Mouse (Mus musculus): Measurements from ENCODE around the gene Tuba1b. TPM values are rescaled to one million over a fixed set of nuclear protein-coding genes. Genes with fewer than 3 reads are reported as not detected.
A peak's percentile ranks its signal among the peaks of the same experiment; 100 is the strongest.

Tuba1b gene
- polyA plus RNA-seq, 2 experiments: 1,211 to 1,442 TPM

GRCm38 (mm10) chr15:98891198-98891742, 43.1 kb downstream of the Tuba1b start:
- ATAC-seq (ENCODE audit: insufficient read depth) (peak; percentile 19; the same call in 1 of the 2 replicates), DNase-seq (ENCODE audit: low read depth in 3 of 3, low spot score in 3 of 3) (no peak)
- WGBS (ENCODE audit: insufficient replicate concordance): 21% methylated on average over 19 of the region's 19 CpGs
- peak overlapping the region in 1 of 2 experiments; percentile 17; a peak in 1 of 4 replicates for H3K4me3 ChIP-seq (ENCODE audit: insufficient read depth in 1 of 2, low read depth in 2 of 2, low read length in 2 of 2)
- no peaks in the 10 kb centered on the region for H3K36me3 ChIP-seq (replicated peaks; ENCODE audit: control insufficient read depth, insufficient read depth, low read depth)
- H3K4me1 ChIP-seq (replicated peaks; ENCODE audit: control insufficient read depth in 2 of 2, insufficient read depth in 2 of 2, low read length in 1 of 2): peaks cover 6 to 17% of the 10 kb centered on the region in 2 experiments; a peak in 3 of 4 replicates
- peak overlapping the region; percentile 47 for H3K4me2 ChIP-seq (ENCODE audit: low read depth)
- no peak overlapping the region for H3K9ac ChIP-seq (replicated peaks)
- peaks cover 36% of the 10 kb centered on the region for H3K27me3 ChIP-seq (ENCODE audit: control insufficient read depth, insufficient read depth, low read length)
- no peak for TF ChIP-seq CTCF (IDR thresholded peaks at IDR 0.05; ENCODE audit: low read depth)
- no peak for TF ChIP-seq EP300 (IDR thresholded peaks at IDR 0.05; ENCODE audit: low read depth)
- H3K9me3 ChIP-seq (ENCODE audit: control insufficient read depth, low read length): no peaks in the 10 kb centered on the region
- H3K27ac ChIP-seq: no peak overlapping the region

DNA sequence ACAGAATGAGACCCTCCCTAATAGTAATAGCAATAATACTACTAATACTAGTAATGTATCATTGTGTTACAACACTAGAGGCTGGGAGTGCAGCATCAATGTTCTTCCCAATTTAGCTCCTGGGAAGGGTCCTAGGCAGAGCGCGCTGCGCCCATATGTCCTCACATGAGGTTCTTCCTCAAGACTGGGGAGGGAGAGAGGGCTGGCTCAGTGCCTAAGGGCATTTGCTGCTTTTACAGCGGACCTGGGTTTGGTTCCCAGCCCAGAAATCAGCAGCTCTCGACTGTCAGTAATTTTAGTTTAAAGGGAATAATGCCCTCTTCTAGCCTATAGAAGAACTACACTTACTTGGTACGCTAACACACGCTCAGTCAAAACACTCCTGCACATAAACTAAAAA, 46.8 kb downstream of the Tuba1b start:
- Histone ChIP-seq H3K4me2 (ENCODE audit: low read depth) (no peak overlapping the region), H3K4me1 (replicated peaks; ENCODE audit: control insufficient read depth in 2 of 2, insufficient read depth in 2 of 2, low read length in 1 of 2) (peaks cover 2 to 13% of the 10 kb centered on the region in 2 experiments; a peak in 3 of 4 replicates), H3K27me3 (ENCODE audit: control insufficient read depth, insufficient read depth, low read length) (no peaks in the 10 kb centered on the region; the same call in 1 of the 2 replicates), H3K36me3 (replicated peaks; ENCODE audit: control insufficient read depth, insufficient read depth, low read depth) (no peaks in the 10 kb centered on the region), H3K9ac (replicated peaks) (no peak overlapping the region), H3K27ac (no peak overlapping the region), H3K4me3 (ENCODE audit: insufficient read depth in 1 of 2, low read depth in 2 of 2, low read length in 2 of 2) (no peak overlapping the region), H3K9me3 (ENCODE audit: control insufficient read depth, low read length) (no peaks in the 10 kb centered on the region)
- 73% methylated on average over 7 of the region's 7 CpGs for WGBS (ENCODE audit: insufficient replicate concordance)
- ATAC-seq (ENCODE audit: insufficient read depth) (no peak), DNase-seq (ENCODE audit: low read depth in 3 of 3, low spot score in 3 of 3) (no peak)
- TF ChIP-seq CTCF (IDR thresholded peaks at IDR 0.05; ENCODE audit: low read depth) (no peak), EP300 (IDR thresholded peaks at IDR 0.05; ENCODE audit: low read depth) (no peak)

- H3K4me2 ChIP-seq (ENCODE audit: low read depth): no peak overlapping the region
- peaks cover 5 to 11% of the 10 kb centered on the region in 2 experiments for H3K4me1 ChIP-seq (replicated peaks; ENCODE audit: control insufficient read depth in 2 of 2, insufficient read depth in 2 of 2, low read length in 1 of 2)
- TF ChIP-seq EP300 (IDR thresholded peaks at IDR 0.05; ENCODE audit: low read depth): no peak
- no peak for TF ChIP-seq CTCF (IDR thresholded peaks at IDR 0.05; ENCODE audit: low read depth)
- H3K4me3 ChIP-seq (ENCODE audit: insufficient read depth in 1 of 2, low read depth in 2 of 2, low read length in 2 of 2): no peak overlapping the region
- no peak overlapping the region for H3K9ac ChIP-seq (replicated peaks)
- WGBS (ENCODE audit: insufficient replicate concordance): 56% methylated on average over 8 of the region's 8 CpGs
- no peak for ATAC-seq (ENCODE audit: insufficient read depth)
- H3K27me3 ChIP-seq (ENCODE audit: control insufficient read depth, insufficient read depth, low read length): no peaks in the 10 kb centered on the region; the same call in 1 of the 2 replicates
- no peaks in the 10 kb centered on the region for H3K9me3 ChIP-seq (ENCODE audit: control insufficient read depth, low read length)
- H3K36me3 ChIP-seq (replicated peaks; ENCODE audit: control insufficient read depth, insufficient read depth, low read depth): no peaks in the 10 kb centered on the region
- H3K27ac ChIP-seq: no peak overlapping the region
- DNase-seq (ENCODE audit: low read depth in 3 of 3, low spot score in 3 of 3): no peak
These were observed 47.5 kb downstream of the Tuba1b start for GRCm38 (mm10) chr15:98886667-98887387.

- DNase-seq (ENCODE audit: low read depth in 3 of 3, low spot score in 3 of 3) (no peak), ATAC-seq (ENCODE audit: insufficient read depth) (no peak)
- TF ChIP-seq CTCF (IDR thresholded peaks at IDR 0.05; ENCODE audit: low read depth): no peak
- TF ChIP-seq EP300 (IDR thresholded peaks at IDR 0.05; ENCODE audit: low read depth): no peak
- Histone ChIP-seq H3K27me3 (ENCODE audit: control insufficient read depth, insufficient read depth, low read length) (no peaks in the 10 kb centered on the region), H3K27ac (no peak overlapping the region), H3K4me1 (replicated peaks; ENCODE audit: control insufficient read depth in 2 of 2, insufficient read depth in 2 of 2, low read length in 1 of 2) (peaks cover 11 to 15% of the 10 kb centered on the region in 2 experiments), H3K4me3 (ENCODE audit: insufficient read depth in 1 of 2, low read depth in 2 of 2, low read length in 2 of 2) (no peak overlapping the region), H3K9me3 (ENCODE audit: control insufficient read depth, low read length) (no peaks in the 10 kb centered on the region), H3K9ac (replicated peaks) (no peak overlapping the region), H3K36me3 (replicated peaks; ENCODE audit: control insufficient read depth, insufficient read depth, low read depth) (no peaks in the 10 kb centered on the region), H3K4me2 (ENCODE audit: low read depth) (no peak overlapping the region)
- WGBS (ENCODE audit: insufficient replicate concordance): 67% methylated on average over 1 of the region's 1 CpGs
These were observed 50.3 kb downstream of the Tuba1b start for GRCm38 (mm10) chr15:98884106-98884505.

DNA sequence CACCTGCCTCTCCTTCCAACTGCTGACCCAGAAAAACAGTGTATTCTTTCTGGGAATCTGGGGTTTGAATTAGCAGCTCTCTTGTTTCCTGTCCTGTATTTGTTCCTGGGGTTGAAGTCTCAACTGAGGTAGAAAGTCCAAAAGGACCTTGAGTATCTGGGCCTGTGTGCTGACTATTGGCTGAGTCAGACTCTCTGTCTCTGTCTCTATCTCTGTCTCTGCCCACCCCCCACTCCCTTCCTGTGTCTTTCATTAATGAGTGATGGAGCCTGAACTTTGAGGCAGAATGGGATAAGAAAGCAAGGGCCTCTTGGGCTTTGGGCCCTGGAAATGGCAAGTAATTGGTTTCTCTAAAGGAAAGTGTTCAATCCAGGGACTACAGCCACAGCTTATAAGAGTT, 50.7 kb downstream of the Tuba1b start:
- Histone ChIP-seq H3K9me3 (ENCODE audit: control insufficient read depth, low read length) (no peaks in the 10 kb centered on the region), H3K4me1 (replicated peaks; ENCODE audit: control insufficient read depth in 2 of 2, insufficient read depth in 2 of 2, low read length in 1 of 2) (peaks cover 11 to 15% of the 10 kb centered on the region in 2 experiments), H3K36me3 (replicated peaks; ENCODE audit: control insufficient read depth, insufficient read depth, low read depth) (no peaks in the 10 kb centered on the region), H3K4me2 (ENCODE audit: low read depth) (no peak overlapping the region), H3K27me3 (ENCODE audit: control insufficient read depth, insufficient read depth, low read length) (no peaks in the 10 kb centered on the region), H3K9ac (replicated peaks) (no peak overlapping the region), H3K4me3 (ENCODE audit: insufficient read depth in 1 of 2, low read depth in 2 of 2, low read length in 2 of 2) (no peak overlapping the region), H3K27ac (no peak overlapping the region)
- no peak for DNase-seq (ENCODE audit: low read depth in 3 of 3, low spot score in 3 of 3)
- no peak for ATAC-seq (ENCODE audit: insufficient read depth)
- TF ChIP-seq CTCF (IDR thresholded peaks at IDR 0.05; ENCODE audit: low read depth) (no peak), EP300 (IDR thresholded peaks at IDR 0.05; ENCODE audit: low read depth) (no peak)
